Mouse (Mus musculus) embryonic fibroblast, embryonic 13.5 days (primary cell): Measurements from ENCODE around the gene Tsc22d4.

Experiments
- CTCF ChIP-seq: IDR thresholded peaks from 2 replicates; pipeline ENCODE4 v1.5.1; 2011; ENCODE audit warnings: mild to moderate bottlenecking, control low read depth, low read length, moderate library complexity, borderline replicate concordance; ENCODE audit not compliant: insufficient read depth
- POLR2A ChIP-seq: IDR thresholded peaks from 2 replicates; pipeline ENCODE4 v1.6.1; 2011; ENCODE audit warnings: low read depth, mild to moderate bottlenecking, control low read depth, low read length, moderate library complexity

DNA sequence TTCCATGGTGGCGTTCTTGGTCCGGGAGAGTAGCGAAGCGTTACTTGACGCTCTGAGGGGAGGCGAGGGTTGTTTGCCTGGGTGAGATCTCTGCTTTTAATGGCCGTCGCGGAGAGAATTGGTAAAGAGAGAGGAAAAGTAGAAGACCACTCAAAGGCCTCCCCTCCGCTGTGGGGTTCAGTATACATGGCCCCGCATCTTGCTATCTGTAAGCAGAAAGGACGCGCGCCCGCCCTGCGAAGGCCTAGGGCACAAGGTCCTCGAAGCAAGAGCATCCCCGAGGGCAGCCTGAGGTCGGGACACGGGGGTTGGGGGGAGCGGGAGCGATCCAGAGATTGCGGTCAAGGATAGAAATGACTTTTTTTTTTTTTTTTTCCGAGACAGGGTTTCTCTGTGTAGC is 42.6 kb downstream of the Tsc22d4 start:
- TF ChIP-seq CTCF (no peak), POLR2A (no peak)
